Mouse (Mus musculus) adrenal gland, adult 8-10 months (tissue): Measurements from ENCODE around the gene Fgf7. TPM values are rescaled to one million over a fixed set of nuclear protein-coding genes. Genes with fewer than 3 reads are reported as not detected.

Experiments used
- DNase-seq: peaks from one replicate; pipeline ENCODE4 v3.0.0; 2022
- total RNA-seq, 4 experiments: library from RNA; stranded (reverse); gene quantifications; 2 replicates each; pipeline ENCODE4 v1.2.4; 2022

The Fgf7 gene
- 1 to 10 TPM in 2 of 4 experiments, under 1 TPM in 2; 0.38 to 1.3 (median 0.97) TPM for total RNA-seq

DNA sequence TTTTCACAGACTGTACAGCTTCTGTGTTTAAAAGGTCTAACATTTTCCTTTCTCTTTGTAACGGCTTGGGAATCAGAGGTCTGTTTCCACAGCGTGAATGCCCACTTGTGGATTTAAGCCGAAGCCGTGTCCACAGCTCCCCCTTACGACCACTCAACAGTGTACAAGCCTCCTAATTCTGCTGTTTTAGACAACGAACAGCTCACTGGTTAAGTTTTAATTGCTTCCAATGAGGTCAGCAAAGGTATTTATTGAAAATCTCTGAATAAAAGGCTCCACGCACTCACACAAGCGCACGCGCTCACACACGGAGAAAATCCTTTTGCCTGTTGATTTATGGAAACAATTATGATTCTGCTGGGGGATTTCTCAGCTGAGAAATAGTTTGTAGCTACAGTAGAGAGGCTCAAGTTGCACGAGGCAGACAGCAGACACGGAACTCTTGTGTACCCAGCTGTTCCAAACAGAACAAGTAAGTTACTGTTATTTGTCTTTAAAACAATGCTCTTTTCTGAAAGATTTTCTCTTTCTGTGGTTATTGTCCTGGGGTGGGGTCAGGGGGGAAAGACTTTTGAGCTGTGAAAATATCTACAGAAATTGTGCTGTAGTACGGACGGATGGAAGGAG, at the start of gene Fgf7:
Fgf7 (plus strand) TSS at position 280 of the 627 bp plus-strand sequence.
- no peak for DNase-seq

DNA sequence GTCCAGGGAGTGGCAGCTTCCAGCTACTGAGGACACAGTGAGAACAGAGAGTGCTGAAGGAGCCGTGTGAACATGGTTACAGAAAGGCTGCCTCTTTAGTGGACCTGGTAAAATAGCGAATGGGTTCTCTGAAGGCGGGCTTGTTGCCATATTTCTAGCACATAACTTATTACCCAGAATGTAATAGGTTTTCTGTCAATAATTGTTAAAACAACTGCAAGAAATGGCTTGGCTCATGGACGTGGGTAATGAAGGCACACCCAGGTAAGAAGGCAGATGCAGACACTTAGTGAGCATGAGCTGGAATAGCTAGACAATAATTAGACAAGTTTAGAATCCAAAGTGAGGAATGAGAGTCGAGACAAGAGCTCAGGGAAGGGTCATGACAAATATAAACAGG, 32.2 kb upstream of the Fgf7 start:
- DNase-seq: no peak

DNA sequence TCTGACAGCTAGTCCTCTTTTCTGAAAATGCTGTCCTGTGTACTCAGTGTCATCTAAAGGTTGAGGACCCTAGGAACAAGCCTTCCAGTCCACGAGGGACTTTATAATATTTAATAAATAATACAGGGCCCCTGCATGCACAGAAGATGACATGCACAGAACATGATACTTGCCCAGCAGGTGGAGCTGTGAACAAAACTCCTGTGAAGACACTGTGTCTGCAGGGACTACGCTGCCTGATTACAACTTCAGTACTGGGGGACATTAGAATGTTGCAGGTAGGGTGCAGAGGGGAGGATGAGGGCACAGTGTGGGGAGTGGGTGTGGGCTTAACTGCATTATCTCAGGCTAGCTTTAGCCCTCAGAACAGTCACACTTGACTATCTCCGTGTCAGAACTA, 28.4 kb upstream of the Fgf7 start:
- peak; percentile 32 for DNase-seq

DNA sequence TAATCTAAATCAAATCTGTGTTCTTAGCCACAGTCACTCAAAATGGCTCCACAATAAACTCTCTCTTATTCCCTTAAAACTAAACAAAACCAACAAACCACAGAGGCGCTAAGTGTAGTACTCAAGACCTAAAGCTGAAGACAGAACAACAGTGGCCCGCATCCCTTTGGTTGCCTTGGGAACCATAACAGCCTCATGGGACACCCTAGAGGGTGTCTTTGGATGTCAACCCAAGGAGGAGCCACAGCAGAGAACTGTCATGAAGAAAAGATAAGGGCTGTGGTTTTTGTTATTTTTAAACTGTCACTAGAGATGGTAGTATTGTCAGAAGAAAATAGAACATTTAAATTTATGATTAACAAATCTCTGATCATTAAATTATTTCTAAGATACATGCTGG, 27.7 kb upstream of the Fgf7 start:
- no peak for DNase-seq

DNA sequence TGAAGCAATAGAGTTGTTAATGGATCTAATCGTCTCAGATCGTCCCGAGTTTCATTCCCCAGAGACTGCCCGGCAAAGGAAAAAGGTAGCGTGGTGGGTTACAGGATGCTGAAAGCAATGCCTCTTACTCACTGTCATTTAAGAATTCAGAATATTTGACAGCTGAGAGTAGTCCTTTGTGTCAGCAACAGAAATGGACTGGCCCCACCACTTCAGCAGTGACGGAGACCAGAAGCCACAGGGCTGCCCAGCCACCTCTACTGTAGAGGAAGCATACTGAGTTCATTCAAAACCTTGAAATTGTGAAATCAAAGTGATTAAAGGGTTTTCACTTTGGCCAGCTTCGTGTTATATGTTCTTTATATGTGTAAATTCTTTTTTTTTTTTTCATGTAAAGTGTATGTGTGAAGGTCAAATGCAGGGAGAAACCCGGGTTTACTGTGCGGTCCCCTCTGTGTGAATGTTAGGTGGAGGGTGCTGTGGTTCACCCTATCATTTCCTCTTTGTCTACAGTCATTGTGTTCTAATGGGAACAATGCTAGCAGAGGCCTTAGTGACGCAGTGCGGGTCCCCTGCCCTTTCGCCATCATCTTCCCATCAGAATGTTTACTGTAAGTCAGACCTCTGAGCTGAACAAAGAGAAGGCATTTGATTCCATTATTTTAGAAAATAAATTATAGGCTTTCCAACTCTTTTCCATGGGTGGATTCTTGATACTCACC, 19.3 kb upstream of the Fgf7 start:
- no peak for DNase-seq

DNA sequence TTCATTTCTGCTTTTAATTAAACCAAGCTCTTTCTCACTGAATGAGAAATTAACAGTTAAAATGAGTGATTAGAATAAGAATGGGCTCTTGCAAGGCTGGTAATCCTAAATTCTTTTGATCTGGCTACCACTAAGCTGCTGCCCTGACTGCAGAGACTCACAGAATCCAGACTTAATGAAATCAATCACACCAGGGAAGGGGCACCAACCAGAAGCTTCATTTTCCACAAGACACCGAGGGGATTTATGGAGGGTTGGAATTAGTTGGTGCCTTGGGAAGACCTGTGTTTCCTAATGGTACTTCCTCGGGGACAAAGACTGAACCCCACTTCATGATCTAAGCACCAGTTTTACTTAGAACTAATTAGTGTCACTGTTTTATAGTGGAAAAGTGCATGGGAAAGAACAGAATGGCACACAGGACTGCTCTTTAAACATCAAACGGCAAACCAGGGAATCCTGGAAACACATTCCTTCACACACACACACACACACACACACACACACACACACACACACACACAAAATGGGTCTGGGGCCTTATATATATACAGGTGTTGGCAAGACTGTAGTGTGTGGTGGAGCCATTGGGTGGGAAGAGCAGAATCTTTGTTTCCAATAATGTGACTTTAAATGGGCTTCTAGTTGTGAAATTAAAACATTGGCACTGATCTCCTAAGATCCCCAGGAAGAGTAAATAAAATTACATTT, 18.5 kb upstream of the Fgf7 start:
- no peak for DNase-seq

DNA sequence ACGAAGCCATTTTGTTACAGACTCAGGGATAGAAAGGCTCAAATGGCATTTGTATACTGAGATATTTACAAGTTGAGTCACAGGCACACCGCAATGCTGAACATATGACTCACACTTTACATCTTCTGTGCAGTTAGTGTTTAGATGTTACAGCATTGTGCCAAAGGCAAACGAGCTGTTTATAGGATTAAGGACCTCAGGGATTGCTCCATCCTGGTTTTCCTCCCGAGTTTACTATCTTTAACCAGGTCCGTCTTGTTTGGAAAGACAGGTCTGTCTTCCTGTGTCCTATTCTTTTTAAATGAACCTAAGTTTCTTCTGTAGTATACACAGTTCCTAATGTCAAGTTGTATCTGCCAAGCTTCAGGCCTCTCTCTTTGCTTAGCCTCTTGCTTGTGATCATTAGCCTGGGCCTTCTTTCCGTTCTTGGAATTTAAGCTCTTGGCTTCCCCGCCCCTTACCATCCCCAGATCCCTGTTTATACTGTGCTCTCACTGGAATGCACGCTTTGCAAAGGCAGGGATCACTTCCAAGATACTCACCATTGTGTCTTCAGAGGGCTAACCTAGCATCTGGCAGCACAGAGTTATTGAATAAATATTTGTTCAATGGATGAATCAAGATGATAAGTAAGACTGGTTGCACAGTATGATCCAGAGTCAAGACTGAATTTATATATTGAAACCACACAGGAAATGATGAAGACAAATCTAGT, 3.1 kb upstream of the Fgf7 start:
- no peak for DNase-seq

DNA sequence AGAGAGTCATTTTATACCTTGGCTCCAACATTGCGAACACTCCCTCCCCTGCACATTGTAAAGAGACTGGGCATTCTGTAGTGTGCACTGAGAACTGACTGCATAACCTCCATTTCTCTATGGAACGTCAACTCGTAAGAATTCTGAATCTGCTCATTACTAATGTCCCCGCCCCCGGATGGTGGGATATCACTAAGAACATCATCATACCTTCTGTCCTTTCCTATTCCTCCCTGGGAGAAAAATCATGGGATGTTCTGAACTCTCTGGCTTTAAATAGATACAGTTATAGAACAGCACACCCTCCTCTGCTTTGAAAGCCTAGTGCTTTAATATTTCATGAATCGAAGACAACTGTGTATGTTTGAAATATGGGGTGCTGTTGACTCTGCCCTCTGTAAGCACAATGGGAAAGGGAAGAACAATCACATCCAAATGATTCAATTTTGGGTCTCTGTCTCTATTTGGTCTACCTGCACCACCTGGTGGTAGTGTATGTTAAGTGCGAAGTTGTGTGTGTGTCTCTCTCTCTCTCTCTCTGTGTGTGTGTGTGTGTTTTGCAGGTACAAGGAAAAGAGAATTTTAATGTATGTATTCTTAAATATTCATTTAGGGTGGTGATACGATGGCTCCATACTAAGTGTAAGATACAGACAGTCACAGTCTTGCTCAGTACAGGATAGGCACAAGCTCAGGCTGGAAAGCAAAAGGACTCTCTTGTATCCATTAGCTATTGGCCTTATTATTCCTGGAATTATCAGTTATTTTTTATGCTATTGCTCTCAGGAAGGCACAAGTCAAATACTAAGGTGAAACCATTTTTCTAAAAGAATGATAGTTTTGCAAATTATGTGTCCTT, 1.1 kb upstream of the Fgf7 start:
- no peak for DNase-seq

DNA sequence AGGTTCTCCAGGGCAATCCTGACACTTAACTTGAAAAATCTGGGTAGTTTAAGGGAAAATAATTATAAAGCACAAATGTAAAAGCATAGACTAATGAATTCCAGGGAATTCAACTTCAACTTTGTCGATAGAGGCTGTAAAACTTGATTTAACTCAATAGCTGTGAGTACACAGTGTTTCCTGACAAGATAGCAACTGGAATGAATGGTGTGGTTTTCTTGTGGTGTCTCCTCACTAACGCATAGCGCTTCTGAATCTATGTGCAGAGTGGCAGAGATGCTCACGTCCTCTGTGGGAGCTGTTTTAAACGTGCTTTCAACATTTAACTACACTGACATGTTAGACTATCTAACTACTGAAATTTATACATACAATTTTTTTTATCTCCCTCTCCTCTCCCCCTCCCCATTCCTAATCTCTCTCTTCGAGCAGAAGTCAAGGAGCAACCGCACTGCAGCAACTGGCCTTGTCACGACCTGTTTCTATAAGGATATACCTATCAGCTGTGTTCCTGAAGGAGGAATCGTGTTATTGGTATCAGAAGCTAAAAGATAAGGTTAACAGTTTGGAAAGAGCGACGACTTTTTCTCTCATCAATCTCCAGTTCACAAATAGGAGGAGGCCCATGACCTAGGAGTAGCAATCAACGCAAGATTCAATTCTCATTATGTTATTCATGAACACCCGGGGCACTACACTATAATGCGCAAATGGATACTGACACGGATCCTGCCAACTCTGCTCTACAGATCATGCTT, 734 bp downstream of the Fgf7 start:
- DNase-seq: no peak

DNA sequence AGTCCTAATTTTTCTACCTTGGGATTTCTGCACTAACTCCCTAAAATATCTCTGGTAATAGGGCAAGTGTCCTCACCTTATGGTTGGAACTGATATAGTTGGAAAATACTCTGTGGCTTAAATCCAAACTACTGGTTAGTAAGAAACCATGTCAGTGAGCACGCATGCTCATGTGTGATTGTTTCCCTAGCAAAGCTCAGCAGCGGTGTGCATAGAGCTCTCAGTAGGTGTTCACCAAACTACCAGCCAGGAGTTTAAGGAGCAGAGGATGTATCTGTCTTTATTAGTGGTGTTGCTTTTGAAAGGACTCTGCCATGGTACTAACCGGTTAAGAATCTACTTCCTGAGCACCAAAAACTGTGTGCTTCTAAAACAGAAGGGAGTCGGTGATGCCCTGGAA, 1.7 kb downstream of the Fgf7 start:
- no peak for DNase-seq

DNA sequence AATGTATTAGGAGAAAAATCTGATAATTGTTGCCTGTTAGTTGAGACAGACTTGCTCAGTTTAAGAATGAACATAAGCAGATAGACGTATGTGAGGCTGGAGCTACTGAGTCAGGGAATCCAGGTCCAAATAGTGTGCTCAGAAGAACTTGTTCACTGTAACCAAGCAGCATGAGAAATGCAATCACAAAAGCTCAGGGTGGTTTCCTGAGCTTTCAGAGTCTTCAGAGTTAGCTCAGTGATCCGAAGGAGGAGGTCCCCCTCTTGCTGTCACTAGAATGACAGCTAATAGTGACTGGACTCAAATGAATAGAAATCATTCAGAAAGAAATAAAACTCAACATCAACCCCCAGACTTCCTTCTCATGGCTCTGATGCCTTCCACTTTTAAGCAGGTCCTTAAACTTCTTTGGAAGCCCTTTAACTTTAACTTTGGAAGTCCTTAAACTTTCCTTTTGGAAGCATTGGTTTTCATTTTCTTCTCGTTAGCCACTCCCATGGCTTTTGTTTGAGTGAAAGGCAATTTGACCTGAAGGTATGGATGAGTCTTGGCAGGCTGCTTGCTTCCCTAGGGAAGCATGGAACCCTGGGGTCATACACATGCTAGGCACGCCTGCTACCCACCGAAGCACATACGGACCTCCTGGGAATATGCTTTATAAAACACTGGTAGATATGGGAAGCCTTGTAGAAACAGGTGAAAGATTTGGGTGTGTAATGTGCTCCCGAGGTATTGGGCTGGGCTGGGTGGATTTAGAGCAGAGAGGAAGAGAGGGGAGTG, 4.0 kb downstream of the Fgf7 start:
- no peak for DNase-seq

DNA sequence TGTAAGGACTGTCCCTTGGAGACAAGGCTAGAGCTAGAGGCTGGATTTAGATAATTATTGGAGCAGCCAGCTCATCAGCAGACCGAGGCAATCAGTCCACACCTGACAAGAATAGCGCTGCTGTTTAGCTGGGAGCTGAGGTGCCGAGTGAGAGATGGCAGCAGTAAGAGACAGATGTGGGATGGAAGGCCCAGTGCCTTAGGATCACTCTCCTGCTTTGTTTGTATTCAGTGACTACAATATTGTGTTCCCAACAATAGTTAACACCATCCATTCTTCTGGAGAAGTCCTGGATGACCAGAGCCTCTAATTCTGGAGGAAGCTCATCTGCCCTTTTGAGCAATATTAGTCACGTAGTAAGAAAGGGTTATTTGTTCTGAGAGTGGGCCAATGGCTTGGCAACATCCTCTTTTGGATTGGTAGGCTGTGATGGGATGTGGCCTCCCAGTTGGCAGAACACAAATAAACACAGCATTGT, 5.0 kb downstream of the Fgf7 start:
- no peak for DNase-seq

DNA sequence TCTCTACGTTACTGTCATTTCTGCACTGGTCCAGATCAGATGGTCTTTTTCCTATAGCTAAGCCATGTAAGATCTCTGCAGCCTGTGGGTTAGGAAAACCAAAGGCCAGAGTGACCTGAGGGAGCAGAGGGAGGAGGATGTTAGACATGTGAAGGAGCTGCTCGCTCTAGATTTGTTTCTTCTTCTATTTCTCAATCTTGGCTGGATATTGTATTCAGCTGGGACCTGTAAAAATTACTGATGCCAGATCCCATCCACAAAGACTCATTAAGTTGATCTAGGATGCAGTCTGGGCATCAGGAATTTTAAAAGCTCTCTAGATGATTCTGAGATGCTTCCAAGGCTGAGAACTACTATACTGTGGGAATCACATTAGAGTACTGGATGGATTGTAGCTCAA, 6.2 kb downstream of the Fgf7 start:
- DNase-seq: no peak

DNA sequence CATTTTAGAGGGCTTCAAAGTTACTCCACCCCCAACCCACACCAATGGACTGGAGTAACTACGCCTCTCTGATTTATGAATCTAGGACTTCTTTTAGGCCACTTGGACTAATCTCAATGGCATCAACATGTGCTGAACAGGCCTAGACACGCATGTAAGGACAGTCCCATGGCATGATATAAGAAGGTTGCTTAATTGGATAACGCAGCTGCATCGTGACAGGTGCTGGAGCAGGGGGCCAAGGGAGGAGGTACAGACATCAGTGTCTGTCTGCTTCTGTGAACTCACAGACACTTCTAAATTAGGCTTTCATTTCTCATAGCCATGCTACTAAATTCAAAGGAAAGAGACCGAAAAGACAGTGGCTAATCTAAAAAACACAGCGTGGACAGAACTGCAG, 6.8 kb downstream of the Fgf7 start:
- DNase-seq: no peak

DNA sequence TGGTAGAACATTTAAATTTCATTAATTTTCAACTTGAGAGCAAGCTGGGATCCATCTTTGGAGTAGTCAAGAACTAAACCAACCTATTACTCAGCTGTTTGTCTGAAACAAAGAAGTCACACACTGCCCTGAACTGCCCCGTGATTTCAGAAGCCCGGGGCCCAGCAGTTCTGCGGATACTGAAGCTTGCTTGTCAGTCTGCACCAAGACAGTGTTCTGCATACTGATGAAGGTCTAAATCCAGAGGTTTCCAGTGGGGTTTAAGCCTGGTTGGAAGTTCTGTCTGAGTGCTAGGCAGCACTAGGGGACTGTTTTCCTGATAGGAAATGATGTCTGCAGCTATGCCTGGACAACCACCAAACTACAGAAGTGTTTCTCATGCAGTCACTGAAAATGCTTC, 8.2 kb downstream of the Fgf7 start:
- DNase-seq: no peak

DNA sequence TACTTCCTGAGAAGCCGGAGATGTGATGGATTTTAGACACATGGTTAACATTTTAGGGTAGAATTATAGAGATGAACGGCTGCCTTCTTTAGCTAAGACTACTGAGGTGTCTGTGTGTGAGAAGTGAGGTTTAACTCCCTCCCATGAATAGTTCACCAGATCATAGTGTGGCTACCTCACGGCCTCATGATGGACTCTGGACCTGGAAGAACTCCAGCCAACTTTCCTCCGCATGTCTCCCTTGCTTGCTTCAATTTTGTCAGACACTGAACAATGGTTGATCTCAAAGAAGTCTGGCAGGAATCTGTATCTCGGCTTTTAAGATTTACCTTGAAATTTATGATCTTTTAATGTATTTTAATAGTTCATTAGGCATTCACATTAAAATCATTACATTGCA, 11.2 kb downstream of the Fgf7 start:
- DNase-seq: no peak

DNA sequence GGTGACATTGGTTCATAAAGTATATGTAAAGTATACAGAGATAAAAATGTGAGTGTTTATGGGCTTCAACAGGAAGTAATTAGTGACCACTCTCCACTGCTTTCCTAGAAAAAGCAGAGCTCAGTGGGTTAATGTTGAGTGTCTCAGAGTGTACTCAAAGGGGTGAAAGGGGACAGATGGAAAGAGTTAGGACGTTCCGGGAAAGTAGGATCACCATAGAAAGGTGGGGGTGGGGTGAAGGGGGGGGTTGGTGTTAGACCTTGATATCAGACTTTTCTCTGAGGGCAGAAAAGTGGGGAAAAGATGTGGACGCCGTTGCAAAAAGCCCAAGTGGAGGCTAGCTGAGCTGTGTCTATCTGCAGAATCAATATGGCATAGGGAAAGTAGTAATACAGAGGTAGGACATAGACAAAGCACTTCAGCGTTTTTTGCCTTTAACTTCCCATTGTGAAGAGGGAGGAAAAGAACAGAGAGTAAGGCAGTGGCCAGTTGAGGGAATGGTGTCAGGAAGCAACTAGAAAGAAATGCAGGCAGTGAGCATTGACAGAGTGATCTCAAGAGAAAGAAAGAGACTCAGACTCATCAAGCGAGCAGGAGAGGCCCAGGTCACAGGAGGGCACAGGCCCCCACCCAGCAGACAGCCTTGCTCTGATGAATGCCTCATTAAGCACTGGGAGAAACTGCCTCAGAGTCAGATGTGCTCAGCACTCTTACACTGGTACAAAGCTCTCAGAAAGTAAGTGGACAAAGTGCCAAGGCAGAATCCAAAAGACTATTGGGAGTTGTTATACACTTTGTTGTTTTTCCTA, 18.5 kb downstream of the Fgf7 start:
- DNase-seq: no peak

DNA sequence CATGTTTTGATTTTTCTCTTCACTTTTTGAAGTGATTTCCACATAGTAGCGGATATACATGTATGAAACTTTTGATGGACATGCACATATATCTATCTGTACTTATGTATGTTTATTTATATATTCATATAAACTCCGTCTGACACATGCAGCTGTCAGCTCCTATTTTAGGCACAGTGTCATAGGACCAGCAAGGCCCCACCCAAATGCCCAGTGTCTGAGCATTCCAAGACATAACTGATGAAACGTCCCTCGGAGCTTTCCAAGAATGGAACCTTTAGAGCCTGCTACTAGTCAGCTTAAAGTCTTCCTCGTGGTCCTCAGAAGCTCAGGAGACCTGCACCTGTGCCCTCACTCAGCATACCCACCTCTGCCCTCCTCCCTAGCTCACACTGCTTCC, 19.2 kb downstream of the Fgf7 start:
- DNase-seq: no peak

DNA sequence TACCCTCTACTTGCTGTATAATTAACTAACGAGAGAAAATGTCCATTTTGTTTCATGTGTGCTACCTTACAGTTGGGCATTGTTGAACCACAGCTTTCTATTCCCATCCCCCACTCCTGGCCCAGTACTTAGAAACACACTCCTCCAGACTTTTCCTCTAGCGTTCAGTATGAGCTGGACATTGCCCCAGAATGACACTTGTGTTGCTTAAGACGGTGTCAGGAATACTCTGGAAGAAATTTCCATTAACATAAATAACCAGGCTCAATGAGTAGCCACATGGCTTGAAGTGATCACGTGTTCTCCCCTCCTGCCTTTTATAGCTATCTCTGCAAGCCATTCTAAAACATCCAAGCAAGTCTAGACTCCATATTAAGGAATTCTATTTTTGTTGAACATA, 26.1 kb downstream of the Fgf7 start:
- no peak for DNase-seq
